Mouse (Mus musculus) cerebellum, adult 2 months (tissue): Measurements from ENCODE around the gene Jakmip3.
A peak's percentile ranks its signal among the peaks of the same experiment; 100 is the strongest.

Experiments used
- CTCF ChIP-seq: fragments of 200-500 bp; IDR thresholded peaks from 2 replicates; pipeline ENCODE4 v1.5.1; 2011; ENCODE audit warnings: low read depth, mild to moderate bottlenecking, control low read depth, low read length, moderate library complexity, borderline replicate concordance; ENCODE audit not compliant: insufficient read depth
- POLR2A ChIP-seq: fragments of 200-500 bp; IDR thresholded peaks from 2 replicates; pipeline ENCODE4 v1.6.1; 2011; ENCODE audit warnings: low read length, control low read depth, borderline replicate concordance; ENCODE audit not compliant: insufficient read depth

DNA sequence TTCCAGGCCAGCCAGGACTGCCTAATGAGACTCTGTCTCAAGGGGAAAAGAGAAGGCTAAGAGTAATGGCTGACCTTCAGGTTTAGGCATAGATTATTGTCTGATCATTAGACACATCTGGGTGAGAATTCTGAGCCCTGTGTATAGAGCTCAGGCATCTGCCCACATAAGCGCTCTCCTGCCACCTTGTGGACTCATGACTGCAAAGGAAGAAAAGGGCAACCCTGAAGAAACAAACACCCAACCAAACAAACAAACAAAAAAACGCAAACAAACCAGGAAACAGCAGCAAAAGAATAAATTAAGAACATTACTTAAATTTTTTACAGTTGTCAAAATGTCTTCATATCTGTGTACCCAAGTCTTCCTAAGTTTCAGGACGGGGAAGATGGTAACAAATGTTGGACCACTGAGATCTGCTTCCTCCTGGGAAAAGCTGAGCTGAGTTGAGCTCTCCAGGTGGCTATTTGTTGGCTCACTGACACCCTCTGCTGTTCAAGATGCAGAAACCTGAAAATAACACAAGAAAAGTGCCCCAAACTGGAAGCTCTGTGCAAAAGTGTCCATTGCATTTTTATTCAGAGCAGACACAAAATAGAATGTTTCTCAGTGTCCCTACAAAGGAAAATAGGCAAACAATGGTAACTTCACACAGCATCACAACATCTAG, 16.6 kb upstream of the Jakmip3 start:
- TF ChIP-seq POLR2A (no peak), CTCF (peak; percentile 50; the same call in 1 of the 2 replicates)
